Mouse (Mus musculus) MEL (cell line): ENCODE data around the gene Zdhhc11. TPM values are rescaled to one million over a fixed set of nuclear protein-coding genes. Genes with fewer than 3 reads are reported as not detected.

Experiments used
- DNase-seq: peaks from one replicate; pipeline ENCODE4 v3.0.0; 2011; ENCODE audit warnings: low read depth, low spot score
- H3K27ac ChIP-seq: 2 replicates; pipeline ENCODE4 v1.5.1; 2012; ENCODE audit warnings: low read depth, mild to moderate bottlenecking, control low read depth, low read length, moderate library complexity; ENCODE audit not compliant: control insufficient read depth
- H3K27me3 ChIP-seq, 2 experiments: fragments of 150-350 bp in 1 of 2; sonication (generic) in 1 of 2; 2 replicates each; pipeline ENCODE4 v1.6.1; 2012; ENCODE audit warnings: low read length in 2 of 2, mild to moderate bottlenecking in 2 of 2, improper control_type of control experiment in 1 of 2, moderate library complexity in 1 of 2; ENCODE audit not compliant: insufficient read depth in 2 of 2, control insufficient read depth in 1 of 2
- H3K36me3 ChIP-seq, 2 experiments: 2 replicates each; pipeline ENCODE4 v1.6.1; 2012 to 2014; ENCODE audit warnings: low read length in 2 of 2, improper control_type of control experiment in 1 of 2, inconsistent platforms in 1 of 2, mild to moderate bottlenecking in 1 of 2; ENCODE audit not compliant: insufficient read depth in 2 of 2, control insufficient read depth in 1 of 2
- H3K4me1 ChIP-seq, 2 experiments: fragments of 150-350 bp in 1 of 2; sonication (generic) in 1 of 2; 2 replicates each; pipeline ENCODE4 v1.6.1; 2012; ENCODE audit warnings: low read length in 2 of 2, improper control_type of control experiment in 1 of 2, mild to moderate bottlenecking in 1 of 2; ENCODE audit not compliant: insufficient read depth in 2 of 2, control insufficient read depth in 1 of 2
- H3K4me3 ChIP-seq, 2 experiments: fragments of 150-350 bp in 1 of 2; sonication (generic) in 1 of 2; 2 replicates each; pipeline ENCODE4 v1.5.1; 2012; ENCODE audit warnings: low read depth in 2 of 2, low read length in 2 of 2, mild to moderate bottlenecking in 2 of 2, moderate library complexity in 2 of 2, control low read depth in 1 of 2, improper control_type of control experiment in 1 of 2; ENCODE audit not compliant: control insufficient read depth in 1 of 2, insufficient read depth in 1 of 2
- H3K79me2 ChIP-seq: 2 replicates; pipeline ENCODE4 v1.6.1; 2012; ENCODE audit warnings: mild to moderate bottlenecking, low read length, moderate library complexity; ENCODE audit not compliant: control insufficient read depth, poor library complexity, insufficient read depth
- H3K9ac ChIP-seq: 2 replicates; pipeline ENCODE4 v1.6.1; 2012; ENCODE audit warnings: low read depth, mild to moderate bottlenecking, control low read depth, low read length, moderate library complexity; ENCODE audit not compliant: control insufficient read depth, poor library complexity, severe bottlenecking
- H3K9me3 ChIP-seq: fragments of 150-350 bp; sonication (generic); replicated peaks from 2 replicates; pipeline ENCODE4 v1.6.1; 2012; ENCODE audit warnings: mild to moderate bottlenecking, low read length, improper control_type of control experiment, moderate library complexity; ENCODE audit not compliant: insufficient read depth
- CTCF ChIP-seq, 3 experiments: IDR thresholded peaks in 2 of 3; conservative IDR thresholded peaks in 1 of 3; 2 replicates each; pipeline ENCODE4 v1.5.1; 2011 to 2012; ENCODE audit warnings: low read length in 3 of 3, low read depth in 2 of 3, mild to moderate bottlenecking in 2 of 3, improper control_type of control experiment in 1 of 3, inconsistent platforms in 1 of 3, mixed read lengths in 1 of 3, moderate library complexity in 1 of 3; ENCODE audit not compliant: control insufficient read depth in 1 of 3, insufficient read depth in 1 of 3, poor library complexity in 1 of 3, severe bottlenecking in 1 of 3
- ELF1 ChIP-seq: IDR thresholded peaks from 2 replicates; pipeline ENCODE4 v1.6.1; 2014; ENCODE audit warnings: low read depth, mild to moderate bottlenecking, inconsistent platforms, low read length, improper control_type of control experiment, moderate library complexity
- KAT2A ChIP-seq: conservative IDR thresholded peaks from 2 replicates; pipeline ENCODE4 v1.6.1; 2012; ENCODE audit warnings: low read depth, low read length, improper control_type of control experiment, inconsistent platforms
- MAFK ChIP-seq: IDR thresholded peaks from 2 replicates; pipeline ENCODE4 v1.6.1; 2011; ENCODE audit warnings: low read depth, mild to moderate bottlenecking, low read length, improper control_type of control experiment, borderline replicate concordance
- MAX ChIP-seq: IDR thresholded peaks from 2 replicates; pipeline ENCODE4 v1.6.1; 2011; ENCODE audit warnings: low read length, improper control_type of control experiment
- MAZ ChIP-seq: IDR thresholded peaks from 2 replicates; pipeline ENCODE4 v1.6.1; 2012; ENCODE audit warnings: low read depth, mild to moderate bottlenecking, inconsistent platforms, low read length, improper control_type of control experiment
- MXI1 ChIP-seq: IDR thresholded peaks from 2 replicates; pipeline ENCODE4 v1.6.1; 2011; ENCODE audit warnings: mild to moderate bottlenecking, low read depth, low read length, improper control_type of control experiment
- MYC ChIP-seq: IDR thresholded peaks from 2 replicates; pipeline ENCODE4 v1.6.1; 2011; ENCODE audit warnings: low read depth, mild to moderate bottlenecking, low read length, improper control_type of control experiment, moderate library complexity
- NELFE ChIP-seq: IDR thresholded peaks from 2 replicates; pipeline ENCODE4 v1.6.1; 2011; ENCODE audit warnings: low read depth, low read length, improper control_type of control experiment
- NRF1 ChIP-seq: IDR thresholded peaks from 2 replicates; pipeline ENCODE4 v1.6.1; 2014; ENCODE audit warnings: low read depth, mild to moderate bottlenecking, inconsistent platforms, low read length, improper control_type of control experiment, moderate library complexity; ENCODE audit not compliant: poor library complexity, insufficient read depth, severe bottlenecking
- POLR2A ChIP-seq, 2 experiments: IDR thresholded peaks; 2 replicates each; pipeline ENCODE4 v1.6.1; 2011 to 2012; ENCODE audit warnings: low read length in 2 of 2, mild to moderate bottlenecking in 2 of 2, control low read depth in 1 of 2, improper control_type of control experiment in 1 of 2, low read depth in 1 of 2, moderate library complexity in 1 of 2; ENCODE audit not compliant: control insufficient read depth in 1 of 2, insufficient read depth in 1 of 2, poor library complexity in 1 of 2
- RAD21 ChIP-seq: IDR thresholded peaks from 2 replicates; pipeline ENCODE4 v1.6.1; 2011; ENCODE audit warnings: mild to moderate bottlenecking, low read depth, low read length, improper control_type of control experiment
- SIN3A ChIP-seq: IDR thresholded peaks from 2 replicates; pipeline ENCODE4 v1.6.1; 2012; ENCODE audit warnings: low read length, improper control_type of control experiment, inconsistent platforms
- SMC3 ChIP-seq: IDR thresholded peaks from 2 replicates; pipeline ENCODE4 v1.6.1; 2011; ENCODE audit warnings: low read depth, low read length, improper control_type of control experiment
- TBP ChIP-seq: IDR thresholded peaks from 2 replicates; pipeline ENCODE4 v1.8.0; 2011; ENCODE audit warnings: low read depth, low read length, improper control_type of control experiment
- TCF12 ChIP-seq: IDR thresholded peaks from 2 replicates; pipeline ENCODE4 v1.6.1; 2014; ENCODE audit warnings: low read depth, mild to moderate bottlenecking, inconsistent platforms, low read length, improper control_type of control experiment, moderate library complexity
- UBTF ChIP-seq: IDR thresholded peaks from 2 replicates; pipeline ENCODE4 v1.6.1; 2012; ENCODE audit warnings: low read depth, mild to moderate bottlenecking, inconsistent platforms, low read length, improper control_type of control experiment, moderate library complexity, borderline replicate concordance; ENCODE audit not compliant: insufficient read depth
- USF2 ChIP-seq, 2 experiments: IDR thresholded peaks; 2 replicates each; pipeline ENCODE4 v1.6.1; 2011 to 2012; ENCODE audit warnings: improper control_type of control experiment in 2 of 2, low read length in 2 of 2, borderline replicate concordance in 1 of 2, inconsistent platforms in 1 of 2, low read depth in 1 of 2, mild to moderate bottlenecking in 1 of 2; ENCODE audit not compliant: insufficient read depth in 1 of 2
- ZC3H11A ChIP-seq: IDR thresholded peaks from 2 replicates; pipeline ENCODE4 v1.6.1; 2012; ENCODE audit warnings: low read depth, mild to moderate bottlenecking, inconsistent platforms, low read length, improper control_type of control experiment
- ZKSCAN1 ChIP-seq: IDR thresholded peaks from 2 replicates; pipeline ENCODE4 v1.6.1; 2012; ENCODE audit warnings: low read depth, mild to moderate bottlenecking, inconsistent platforms, low read length, improper control_type of control experiment, moderate library complexity
- ZMIZ1 ChIP-seq: IDR thresholded peaks from 2 replicates; pipeline ENCODE4 v1.6.1; 2012; ENCODE audit warnings: low read depth, mild to moderate bottlenecking, inconsistent platforms, low read length, improper control_type of control experiment, moderate library complexity
- ZNF384 ChIP-seq: IDR thresholded peaks from 2 replicates; pipeline ENCODE4 v1.6.1; 2012; ENCODE audit warnings: low read depth, mild to moderate bottlenecking, inconsistent platforms, low read length, improper control_type of control experiment
- polyA plus RNA-seq, 2 experiments: library from polyadenylated mRNA; stranded (reverse) in 1 of 2; unstranded in 1 of 2; fragments of >175 nt in 1 of 2; fragments of >200 nt in 1 of 2; gene quantifications; 2 replicates each; pipeline versions ENCODE4 v1.2.1 to v1.2.4; 2012; ENCODE audit warnings: low replicate concordance in 2 of 2, low read depth in 1 of 2; ENCODE audit not compliant: insufficient read length in 2 of 2, insufficient read depth in 1 of 2, missing spikeins in 1 of 2
- total RNA-seq: library from RNA; depleted of rRNA; stranded (reverse); fragments of 300-350 nt; gene quantifications from 2 replicates; pipeline ENCODE4 v1.2.3, GENCODE M21; 2012

The Zdhhc11 gene
- total and polyA plus RNA-seq, 3 experiments, result not detected

GRCm38 (mm10) chr13:74025151-74026081, 61.8 kb downstream of the Zdhhc11 start:
- no peaks in the 10 kb centered on the region for H3K9me3 ChIP-seq
- no peaks in the 10 kb centered on the region for H3K79me2 ChIP-seq
- H3K4me3 ChIP-seq, result no peak overlapping the region
- H3K4me1 ChIP-seq, result no peaks in the 10 kb centered on the region
- H3K9ac ChIP-seq, result no peak overlapping the region
- peak; percentile 13 for DNase-seq
- TF ChIP-seq UBTF, result no peak
- TF ChIP-seq MAX, result no peak
- TF ChIP-seq ZNF384, result no peak
- no peak for TF ChIP-seq ELF1
- no peak for TF ChIP-seq NELFE
- no peak for TF ChIP-seq TBP
- no peak for TF ChIP-seq ZKSCAN1
- TF ChIP-seq SIN3A, result no peak
- TF ChIP-seq ZMIZ1, result no peak
- no peak for TF ChIP-seq NRF1
- TF ChIP-seq USF2 (IDR thresholded peaks at IDR 0.05; ENCODE audit: borderline replicate concordance in 1 of 2, insufficient read depth in 1 of 2, low read depth in 1 of 2, low read length in 2 of 2), result no peak
- TF ChIP-seq POLR2A (IDR thresholded peaks at IDR 0.05; ENCODE audit: control insufficient read depth in 1 of 2, insufficient read depth in 1 of 2, low read depth in 1 of 2, low read length in 2 of 2, poor library complexity in 1 of 2), result no peak
- no peak for TF ChIP-seq KAT2A
- no peak overlapping the region for H3K27ac ChIP-seq
- H3K27me3 ChIP-seq, result no peaks in the 10 kb centered on the region
- H3K36me3 ChIP-seq, result no peaks in the 10 kb centered on the region

DNA sequence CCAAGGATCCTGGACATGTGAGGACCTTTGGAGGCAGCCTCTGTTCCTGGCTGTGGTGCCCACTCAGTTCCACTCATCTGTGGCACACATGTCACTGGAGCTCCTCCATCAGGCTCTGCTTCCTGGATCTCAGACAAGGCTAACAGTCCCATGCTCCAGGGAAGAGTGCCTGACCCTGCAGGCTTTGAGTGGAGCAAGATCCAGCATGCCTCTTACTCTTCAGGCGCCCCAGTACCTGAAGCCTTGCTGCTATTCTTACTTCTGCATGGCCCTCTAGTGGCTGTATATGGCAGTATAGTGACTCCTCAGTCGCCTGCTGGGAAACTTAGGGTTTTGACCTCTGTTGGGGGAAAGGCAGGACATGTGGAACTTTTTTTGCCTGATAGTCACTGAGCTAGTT, 62.6 kb downstream of the Zdhhc11 start:
- Histone ChIP-seq H3K4me1 (no peaks in the 10 kb centered on the region), H3K27me3 (no peaks in the 10 kb centered on the region), H3K36me3 (no peaks in the 10 kb centered on the region), H3K9me3 (no peaks in the 10 kb centered on the region), H3K79me2 (no peaks in the 10 kb centered on the region), H3K9ac (no peak overlapping the region), H3K27ac (no peak overlapping the region), H3K4me3 (no peak overlapping the region)
- peak; percentile 57 for DNase-seq
- TF ChIP-seq MYC (no peak), RAD21 (peak; percentile 56), ZC3H11A (peak; percentile 10; the same call in 1 of the 2 replicates), MXI1 (no peak), MAFK (no peak), SMC3 (peak; percentile 83), CTCF (IDR thresholded peaks at IDR 0.05 in 2 of 3, conservative IDR thresholded peaks at IDR 0.05 in 1 of 3; ENCODE audit: control insufficient read depth in 1 of 3, insufficient read depth in 1 of 3, low read depth in 2 of 3, low read length in 3 of 3, poor library complexity in 1 of 3, severe bottlenecking in 1 of 3) (peak; percentile 52 to 70 (median 60)), ZNF384 (no peak), TCF12 (no peak), MAZ (no peak)
